Mouse (Mus musculus) heart, embryonic 15.5 days (tissue): ENCODE measurements around the gene Pth2. TPM values are rescaled to one million over a fixed set of nuclear protein-coding genes. Genes with fewer than 3 reads are reported as not detected.
A peak's percentile ranks its signal among the peaks of the same experiment; 100 is the strongest.

Source experiments
- ATAC-seq: fragments of 200-750 bp; cut with Nextera tagmentation; replicated peaks from 2 replicates; pipeline ENCODE4 v1.8.0; 2017; ENCODE audit warnings: low read depth, moderate TSS enrichment; ENCODE audit not compliant: insufficient number of reproducible peaks, insufficient read depth, low FRiP score
- H3K27ac ChIP-seq: fragments of 300-500 bp; sonication (generic); 2 replicates; pipeline ENCODE4 v1.5.1; 2015; ENCODE audit warnings: mild to moderate bottlenecking, inconsistent platforms
- H3K27me3 ChIP-seq: fragments of 300-500 bp; sonication (generic); 2 replicates; pipeline ENCODE4 v1.6.1; 2015; ENCODE audit warnings: inconsistent platforms
- H3K36me3 ChIP-seq: fragments of 300-500 bp; sonication (generic); 2 replicates; pipeline ENCODE4 v1.6.1; 2015; ENCODE audit warnings: mild to moderate bottlenecking, inconsistent platforms
- H3K4me1 ChIP-seq: fragments of 300-500 bp; sonication (generic); replicated peaks from 2 replicates; pipeline ENCODE4 v1.6.1; 2015; ENCODE audit warnings: inconsistent platforms
- H3K4me2 ChIP-seq: fragments of 300-500 bp; sonication (generic); 2 replicates; pipeline ENCODE4 v1.6.1; 2015; ENCODE audit warnings: inconsistent platforms, mild to moderate bottlenecking, moderate library complexity
- H3K4me3 ChIP-seq: fragments of 300-500 bp; sonication (generic); 2 replicates; pipeline ENCODE4 v1.5.1; 2015; ENCODE audit warnings: mild to moderate bottlenecking, inconsistent platforms
- H3K9ac ChIP-seq: fragments of 300-500 bp; sonication (generic); 2 replicates; pipeline ENCODE4 v1.6.1; 2015; ENCODE audit warnings: mild to moderate bottlenecking, inconsistent platforms
- H3K9me3 ChIP-seq: fragments of 300-500 bp; sonication (generic); replicated peaks from 2 replicates; pipeline ENCODE4 v1.6.1; 2016; ENCODE audit warnings: inconsistent platforms
- WGBS: fragments of 180-500 bp; shearing (Covaris S2); methylation state at CpG from one replicate; pipeline ENCODE4 v1.1.7; 2015; ENCODE audit warnings: mixed read lengths; 5-methylcytosine and 5-hydroxymethylcytosine counted together
- polyA plus RNA-seq: library from polyadenylated mRNA; unstranded; fragments of >200 nt; fragmentation: Nextera tagmentation; extraction: Ambion mirVana; gene quantifications from 2 replicates; pipeline ENCODE4 v1.2.1, GENCODE M21; 2015

Gene Pth2
- polyA plus RNA-seq, 1 experiment from 2014 or later, result not detected

- no peak overlapping the region for H3K9ac ChIP-seq
These were observed 21.9 kb downstream of the Pth2 start for GRCm38 (mm10) chr7:45202654-45203053.

DNA sequence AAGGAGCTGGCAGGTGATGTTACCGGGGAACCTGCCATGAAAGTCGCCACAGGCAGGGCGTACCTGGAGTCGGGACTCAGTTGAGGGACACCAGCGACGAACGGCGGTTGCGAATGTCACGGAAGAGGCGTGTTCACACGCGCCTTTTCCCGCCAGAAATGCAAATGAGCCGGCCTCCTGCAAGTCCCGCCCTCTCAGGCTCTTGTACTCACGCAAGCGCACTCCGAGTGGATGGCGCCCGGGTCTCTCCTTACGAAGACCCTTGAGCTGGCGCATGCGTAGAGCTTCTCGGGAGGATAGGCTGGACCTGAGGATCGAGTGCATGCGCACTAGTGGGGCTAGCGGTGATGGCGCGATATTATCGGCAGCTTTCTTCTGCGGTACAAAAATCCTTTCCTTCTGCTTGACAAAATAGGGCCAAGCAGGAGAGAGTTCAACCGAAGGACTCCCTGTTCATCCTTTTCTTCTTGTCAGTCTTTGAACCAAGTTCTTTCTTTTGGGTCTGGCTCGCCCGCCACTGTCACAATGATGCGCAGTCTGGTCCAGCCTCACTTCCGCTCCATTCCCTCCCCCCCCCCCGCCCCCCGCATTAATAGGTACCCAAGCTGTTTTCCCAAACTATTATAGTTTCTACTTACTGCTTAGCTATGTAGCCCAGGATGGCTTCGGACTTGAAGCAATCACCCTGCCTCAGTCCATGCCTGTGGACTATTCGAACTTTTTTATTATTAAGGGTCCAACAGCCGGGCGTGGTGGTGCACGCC, 23.8 kb downstream of the Pth2 start, which contains the start of gene Ccdc155:
Gene Ccdc155, minus strand, starts transcription at position 513 of the 764 bp plus-strand sequence.
- WGBS, result 8% methylated on average over 44 of the region's 44 CpGs
- H3K9me3 ChIP-seq, result no peaks in the 10 kb centered on the region

More at GRCm38 (mm10) chr7:45202654-45203053, 21.9 kb downstream of the Pth2 start:
- 25% methylated on average over 9 of the region's 10 CpGs for WGBS
- no peaks in the 10 kb centered on the region for H3K9me3 ChIP-seq
- H3K27me3 ChIP-seq, result 0 out of 2 replicates have a peak, but pooled peaks cover 5% of the 10 kb centered on the region
- ATAC-seq, result no peak
- peaks cover 6% of the 10 kb centered on the region; the same call in 1 of the 2 replicates for H3K4me1 ChIP-seq
- no peak overlapping the region for H3K4me3 ChIP-seq
- no peaks in the 10 kb centered on the region for H3K36me3 ChIP-seq
- H3K4me2 ChIP-seq, result no peak overlapping the region
- H3K27ac ChIP-seq, result peak overlapping the region; percentile 31

DNA sequence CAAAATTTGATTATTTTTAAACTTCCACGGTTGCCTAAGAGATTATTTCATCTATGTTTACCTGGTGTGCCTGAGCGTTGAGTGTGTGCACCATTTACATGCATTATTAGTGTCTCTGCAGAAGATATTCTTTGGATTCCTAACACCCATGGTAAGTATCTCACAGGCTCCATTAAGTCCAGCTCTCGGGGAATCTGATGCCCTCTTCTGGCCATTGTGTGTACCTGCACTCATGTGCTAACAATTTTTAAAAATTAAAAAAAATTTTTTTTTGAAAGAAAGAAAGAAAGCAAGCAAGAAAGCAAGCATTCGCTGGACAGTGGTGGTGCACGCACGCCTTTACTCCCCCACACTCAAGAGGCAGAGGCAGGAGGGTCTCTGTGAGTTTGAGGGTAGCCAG, 27.5 kb downstream of the Pth2 start:
- 80% methylated on average over 6 of the region's 6 CpGs for WGBS
- Histone ChIP-seq H3K4me3 (no peak overlapping the region), H3K36me3 (no peaks in the 10 kb centered on the region), H3K4me1 (peaks cover 13% of the 10 kb centered on the region; the same call in 1 of the 2 replicates), H3K27ac (no peak overlapping the region), H3K4me2 (no peak overlapping the region), H3K27me3 (peaks cover 26% of the 10 kb centered on the region), H3K9ac (no peak overlapping the region), H3K9me3 (no peaks in the 10 kb centered on the region)
- ATAC-seq, result no peak

More for the DNA sequence above, 23.8 kb downstream of the Pth2 start, which contains the start of gene Ccdc155:
- no peaks in the 10 kb centered on the region for H3K36me3 ChIP-seq
- peaks cover 4% of the 10 kb centered on the region; the same call in 1 of the 2 replicates for H3K4me1 ChIP-seq
- ATAC-seq, result peak; percentile 88
- peak within 1 kb of the TSS; percentile 64 for H3K4me2 ChIP-seq
- peak within 1 kb of the TSS; percentile 12; the same call in 1 of the 2 replicates for H3K9ac ChIP-seq
- H3K27me3 ChIP-seq, result no peaks in the 10 kb centered on the region
- peak within 1 kb of the TSS; percentile 49 for H3K4me3 ChIP-seq
- H3K27ac ChIP-seq, result no peak within 1 kb of the TSS

GRCm38 (mm10) chr7:45211070-45211469, 30.3 kb downstream of the Pth2 start:
- 41% methylated on average over 10 of the region's 10 CpGs for WGBS
- H3K4me2 ChIP-seq, result peak overlapping the region; percentile 52
- no peaks in the 10 kb centered on the region for H3K9me3 ChIP-seq
- no peaks in the 10 kb centered on the region for H3K36me3 ChIP-seq
- 0 out of 2 replicates have a peak overlapping the region, but pooled peaks have one; percentile 16 for H3K4me3 ChIP-seq
- no peak overlapping the region for H3K9ac ChIP-seq
- peaks cover 13% of the 10 kb centered on the region for H3K4me1 ChIP-seq
- peaks cover 26% of the 10 kb centered on the region for H3K27me3 ChIP-seq
- ATAC-seq, result no peak
- H3K27ac ChIP-seq, result no peak overlapping the region

GRCm38 (mm10) chr7:45211851-45212251, 31.1 kb downstream of the Pth2 start, which contains the start of gene Dkkl1:
Gene Dkkl1 (minus strand): TSS chr7:45212147.
- H3K4me1 ChIP-seq, result peaks cover 17% of the 10 kb centered on the region
- H3K4me2 ChIP-seq, result peak within 1 kb of the TSS; percentile 52
- H3K4me3 ChIP-seq, result peak within 1 kb of the TSS; percentile 16
- H3K36me3 ChIP-seq, result no peaks in the 10 kb centered on the region
- no peak for ATAC-seq
- WGBS, result 5% methylated on average over 17 of the region's 17 CpGs
- no peak within 1 kb of the TSS for H3K27ac ChIP-seq
- H3K9ac ChIP-seq, result no peak within 1 kb of the TSS; the same call in 1 of the 2 replicates
- H3K9me3 ChIP-seq, result no peaks in the 10 kb centered on the region
- H3K27me3 ChIP-seq, result peaks cover 26% of the 10 kb centered on the region

- Histone ChIP-seq H3K27ac (no peak overlapping the region), H3K4me2 (no peak overlapping the region), H3K9me3 (no peaks in the 10 kb centered on the region), H3K36me3 (no peaks in the 10 kb centered on the region), H3K4me3 (no peak overlapping the region), H3K9ac (no peak overlapping the region), H3K27me3 (peaks cover 26% of the 10 kb centered on the region), H3K4me1 (peaks cover 22% of the 10 kb centered on the region)
- no peak for ATAC-seq
- WGBS, result 72% methylated on average over 7 of the region's 7 CpGs
These were observed 31.6 kb downstream of the Pth2 start for GRCm38 (mm10) chr7:45212356-45212755.

DNA sequence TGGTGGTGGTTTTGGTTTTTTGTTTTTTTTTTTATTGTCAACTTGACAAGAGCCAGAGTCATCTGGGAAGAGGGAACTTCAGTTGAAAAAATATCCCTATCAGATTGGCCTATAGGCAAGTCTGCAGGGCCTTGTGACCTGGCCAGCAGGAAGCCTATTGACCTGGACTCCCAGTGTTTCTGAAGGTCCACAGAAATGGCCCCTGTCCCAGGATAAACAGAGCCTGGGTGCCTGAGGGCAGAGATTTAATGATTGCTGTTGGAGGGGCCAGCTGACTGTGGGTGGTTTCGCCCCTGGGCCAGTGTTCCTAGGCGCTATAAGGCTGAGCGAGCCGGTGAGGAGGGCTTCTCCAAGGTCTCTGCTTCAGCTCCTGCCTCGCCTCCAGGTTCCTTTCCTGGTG, 32.9 kb downstream of the Pth2 start:
- H3K36me3 ChIP-seq, result peaks cover 11% of the 10 kb centered on the region; the same call in 1 of the 2 replicates
- H3K4me3 ChIP-seq, result no peak overlapping the region
- H3K27me3 ChIP-seq, result peaks cover 26% of the 10 kb centered on the region
- no peak overlapping the region for H3K4me2 ChIP-seq
- ATAC-seq, result no peak
- no peak overlapping the region for H3K9ac ChIP-seq
- H3K4me1 ChIP-seq, result peaks cover 33% of the 10 kb centered on the region
- 72% methylated on average over 5 of the region's 5 CpGs for WGBS
- no peak overlapping the region for H3K27ac ChIP-seq
- no peaks in the 10 kb centered on the region for H3K9me3 ChIP-seq

DNA sequence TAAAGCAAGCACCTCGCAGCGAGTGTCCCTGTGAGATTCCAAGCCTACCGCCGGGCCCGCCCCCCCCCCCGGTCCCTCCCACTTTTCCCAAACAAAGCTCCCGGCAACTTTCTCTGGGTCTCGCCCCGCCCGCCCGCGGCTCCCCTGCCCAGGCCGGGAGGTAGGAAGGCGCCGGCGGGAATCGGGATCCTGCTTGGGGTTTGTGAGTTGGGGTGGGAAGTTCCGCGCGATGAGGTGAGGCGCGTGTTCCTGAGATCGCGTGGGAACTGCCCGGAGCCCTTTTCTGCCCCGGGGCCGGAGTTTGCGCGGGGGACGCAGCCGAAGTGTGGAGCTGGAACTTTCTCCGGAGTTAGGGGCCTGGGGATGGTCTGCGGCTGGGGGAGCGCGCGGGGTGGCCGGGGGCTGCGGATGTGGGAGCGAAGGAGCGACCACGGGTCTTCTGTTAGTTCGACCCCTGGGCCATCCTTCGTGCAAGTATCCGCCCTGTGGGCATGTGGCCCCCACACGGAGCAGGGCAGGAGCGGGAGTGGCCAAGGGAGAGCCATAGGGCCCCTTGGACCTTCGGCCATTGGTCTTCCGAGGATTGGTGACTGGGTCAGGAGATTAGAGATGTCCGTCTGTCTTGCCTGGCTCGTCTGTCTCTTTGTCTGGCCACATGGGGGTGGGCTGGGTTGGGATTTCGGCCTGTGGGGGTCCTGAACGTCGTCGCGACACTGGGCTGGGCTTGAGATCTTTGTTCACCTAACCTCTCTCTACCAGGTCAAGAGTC, 35.1 kb downstream of the Pth2 start, which contains the start of gene Tead2:
Gene Tead2, plus strand, starts transcription at position 81 of the 769 bp plus-strand sequence.
- Histone ChIP-seq H3K9ac (peak within 1 kb of the TSS; percentile 84), H3K9me3 (no peaks in the 10 kb centered on the region), H3K4me2 (peak within 1 kb of the TSS; percentile 76), H3K27me3 (peaks cover 15% of the 10 kb centered on the region), H3K4me1 (peaks cover 39% of the 10 kb centered on the region), H3K27ac (peak within 1 kb of the TSS; percentile 84), H3K36me3 (peaks cover 30% of the 10 kb centered on the region), H3K4me3 (peak within 1 kb of the TSS; percentile 63)
- ATAC-seq, result peak; percentile 65
- WGBS, result under 1% methylated on average over 55 of the region's 55 CpGs

- Histone ChIP-seq H3K4me2 (peak overlapping the region; percentile 76), H3K4me1 (peaks cover 33% of the 10 kb centered on the region), H3K4me3 (peak overlapping the region; percentile 63), H3K36me3 (peaks cover 38% of the 10 kb centered on the region), H3K27ac (peak overlapping the region; percentile 84), H3K9ac (peak overlapping the region; percentile 84), H3K9me3 (no peaks in the 10 kb centered on the region), H3K27me3 (peaks cover 8% of the 10 kb centered on the region)
- peak; percentile 87 for ATAC-seq
- 1% methylated on average over 13 of the region's 13 CpGs for WGBS
These were observed 35.8 kb downstream of the Pth2 start for GRCm38 (mm10) chr7:45216442-45217183.

GRCm38 (mm10) chr7:45221680-45222079, 40.9 kb downstream of the Pth2 start:
- H3K4me3 ChIP-seq, result no peak overlapping the region
- no peak overlapping the region for H3K27ac ChIP-seq
- no peak overlapping the region for H3K4me2 ChIP-seq
- H3K27me3 ChIP-seq, result no peaks in the 10 kb centered on the region
- peaks cover 24% of the 10 kb centered on the region for H3K4me1 ChIP-seq
- ATAC-seq, result no peak
- no peaks in the 10 kb centered on the region for H3K9me3 ChIP-seq
- WGBS, result 70% methylated on average over 2 of the region's 2 CpGs
- H3K36me3 ChIP-seq, result peaks cover 88% of the 10 kb centered on the region
- no peak overlapping the region for H3K9ac ChIP-seq
